Mouse (Mus musculus) kidney, postnatal 25 days (tissue): ENCODE results near the gene Nptxr.
"Not testable (repeated sequence)": the region's sequence is repeated elsewhere in the genome, so short reads cannot be mapped to it uniquely, and the experiment has no call there.

ENCODE experiments used
- DNase-seq, 2 experiments: peaks; one replicate each; pipeline ENCODE4 v3.0.0; 2021; ENCODE audit warnings: mixed read lengths in 2 of 2

Nptxr gene

DNA sequence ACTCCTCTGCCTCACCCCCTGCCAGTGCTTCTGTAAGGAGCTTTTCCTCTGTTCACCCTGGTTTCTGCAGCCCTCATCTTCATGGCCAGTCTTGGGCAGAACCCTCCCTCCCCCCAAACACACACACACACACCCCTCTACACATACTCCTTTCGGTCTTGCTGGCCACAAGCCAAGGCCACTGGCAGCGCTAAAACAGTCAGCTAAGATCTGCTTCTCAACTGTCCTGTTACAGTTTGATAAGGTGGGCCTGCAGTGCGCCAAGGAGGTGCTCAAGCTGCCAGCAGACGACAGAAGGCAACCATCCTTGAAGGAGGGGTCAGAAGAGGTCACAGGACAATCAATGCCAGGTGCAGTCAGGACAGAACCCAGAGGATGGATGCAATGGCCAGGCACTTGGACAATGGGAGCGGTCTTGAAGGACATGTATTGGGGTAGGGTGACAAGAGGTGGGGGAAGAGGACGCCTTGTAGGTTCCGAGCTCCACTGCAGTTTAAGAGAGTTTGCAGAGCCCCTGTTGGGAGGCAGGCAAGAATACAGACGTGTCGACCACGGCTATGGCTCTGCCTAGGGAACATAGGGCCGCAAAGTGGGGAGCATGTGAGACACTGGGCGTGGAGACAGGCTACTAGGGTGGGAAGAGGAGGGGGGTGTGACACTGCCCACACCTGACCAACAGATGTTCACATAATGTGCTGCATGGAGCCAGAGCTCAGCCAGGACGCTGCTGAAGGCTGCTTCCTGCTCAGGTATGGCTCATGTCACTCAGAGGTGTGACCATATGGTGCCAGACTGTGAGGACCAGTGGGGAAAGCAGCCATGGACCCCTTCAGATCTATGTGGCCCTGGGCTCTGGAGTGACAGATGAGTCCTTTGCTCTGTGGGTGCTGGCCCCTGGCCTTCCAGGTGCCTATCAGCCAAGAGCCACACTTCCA, 18.0 kb upstream of the Nptxr start:
- no peak for DNase-seq

- DNase-seq = no peak
Measured at GRCm38 (mm10) chr15:79818325-79818724, 13.8 kb upstream of the Nptxr start.

GRCm38 (mm10) chr15:79813666-79814258, 9.2 kb upstream of the Nptxr start:
- no peak for DNase-seq

DNA sequence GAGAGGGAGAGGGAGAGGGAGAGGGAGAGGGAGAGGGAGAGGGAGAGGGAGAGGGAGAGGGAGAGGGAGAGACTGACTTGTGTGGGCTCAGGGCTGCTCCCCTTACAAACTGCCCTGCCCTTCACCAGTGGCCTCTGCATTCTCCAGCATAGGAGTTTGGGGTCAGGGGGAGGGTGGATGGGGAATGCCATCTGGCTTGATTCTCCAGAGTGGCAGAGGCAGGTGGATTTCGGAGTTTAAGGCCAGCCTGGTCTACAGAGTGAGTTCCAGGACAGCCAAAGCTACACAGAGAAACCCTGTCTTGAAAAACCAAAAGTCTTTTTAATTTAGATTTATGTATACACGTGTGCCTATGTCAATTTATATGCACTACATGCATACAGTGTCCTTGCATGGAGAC, 8.3 kb upstream of the Nptxr start:
- DNase-seq = not testable (repeated sequence)

DNA sequence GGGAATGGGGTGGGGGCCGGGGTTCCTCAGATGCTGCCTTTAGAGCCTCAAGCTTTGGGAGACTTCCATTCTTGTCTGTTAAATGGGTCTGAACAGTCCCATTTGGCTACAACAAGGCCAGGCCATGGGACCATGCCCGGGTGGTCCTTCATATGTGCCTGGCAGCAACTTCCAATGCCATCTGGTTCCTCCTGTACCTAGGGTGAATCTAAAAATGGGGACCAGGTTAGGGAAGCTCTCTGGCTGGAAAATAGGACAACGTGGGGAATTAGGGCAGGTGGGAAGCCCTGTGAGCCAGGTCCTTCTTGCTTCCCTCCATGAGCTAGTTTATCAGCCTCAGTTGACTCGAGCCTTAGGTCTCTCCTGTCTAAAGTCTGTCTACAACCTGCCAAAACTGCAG, 6.4 kb upstream of the Nptxr start:
- no peak for DNase-seq

DNA sequence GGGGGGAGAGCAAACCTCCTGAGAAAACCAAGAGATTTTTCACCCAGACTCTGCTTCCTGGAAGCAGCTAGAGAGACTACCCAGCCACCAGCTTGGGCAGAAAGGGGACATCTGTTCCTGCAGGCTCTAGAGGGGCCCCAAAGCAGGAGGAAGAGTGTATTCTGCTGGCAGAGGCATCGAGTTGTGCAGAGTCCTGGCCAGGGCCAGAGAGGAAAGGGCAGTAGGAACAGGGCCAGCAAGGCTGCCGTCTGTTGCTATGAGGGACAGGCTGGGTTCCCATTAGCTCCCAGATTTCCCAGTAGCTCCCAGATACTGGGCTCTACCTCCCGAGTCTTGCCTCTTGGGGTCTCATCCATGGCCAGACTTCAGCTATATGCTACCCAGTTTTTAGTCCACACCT, 5.5 kb upstream of the Nptxr start:
- no peak for DNase-seq

- DNase-seq = no peak
Measured at GRCm38 (mm10) chr15:79808658-79809057, 4.1 kb upstream of the Nptxr start.

- peak in 1 of 2 experiments; percentile 68 for DNase-seq
Measured at GRCm38 (mm10) chr15:79808114-79808513, 3.5 kb upstream of the Nptxr start.

DNA sequence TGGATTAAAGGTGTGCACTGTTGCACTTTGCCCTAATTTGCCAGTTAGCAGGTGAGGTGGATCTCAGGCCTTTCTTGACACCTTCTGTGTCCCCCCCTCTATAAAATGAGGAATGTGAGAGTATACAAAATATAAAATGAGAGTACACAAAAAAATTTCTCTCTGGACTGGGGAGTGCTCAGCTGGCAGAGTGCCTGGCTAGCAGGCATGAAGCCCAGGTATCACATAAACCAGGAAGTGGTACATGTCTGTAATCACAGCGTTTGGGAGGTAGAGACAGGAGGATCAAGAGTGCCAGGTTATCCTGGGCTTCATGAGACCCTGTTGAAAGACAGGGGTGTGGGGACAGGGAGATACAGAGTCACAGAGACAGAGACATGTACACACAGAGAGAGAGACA, 2.5 kb upstream of the Nptxr start:
- DNase-seq = no peak

GRCm38 (mm10) chr15:79805246-79805645, 680 bp upstream of the Nptxr start:
- no peak for DNase-seq

- no peak for DNase-seq
Measured at GRCm38 (mm10) chr15:79803533-79804351, 824 bp downstream of the Nptxr start.

DNA sequence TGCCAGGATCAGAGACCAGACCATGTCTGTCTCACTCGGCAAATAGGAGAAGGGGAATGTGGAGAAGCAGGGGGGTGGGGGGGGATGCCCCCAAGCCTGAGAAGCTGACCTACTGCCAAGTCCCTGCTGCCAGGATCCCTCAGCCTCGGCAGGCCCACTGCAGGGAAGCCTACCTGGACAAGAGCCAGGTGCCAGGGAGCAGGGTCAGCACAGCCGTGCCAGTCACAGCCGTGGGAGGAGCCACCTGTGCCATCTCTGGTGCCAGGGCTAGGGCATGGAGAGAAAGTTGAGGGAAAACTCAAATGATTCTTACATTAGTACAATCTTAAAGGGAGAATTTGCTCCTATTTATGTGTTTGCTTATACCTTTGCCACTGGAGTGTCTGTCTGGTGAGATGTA, 2.3 kb downstream of the Nptxr start:
- no peak for DNase-seq

DNA sequence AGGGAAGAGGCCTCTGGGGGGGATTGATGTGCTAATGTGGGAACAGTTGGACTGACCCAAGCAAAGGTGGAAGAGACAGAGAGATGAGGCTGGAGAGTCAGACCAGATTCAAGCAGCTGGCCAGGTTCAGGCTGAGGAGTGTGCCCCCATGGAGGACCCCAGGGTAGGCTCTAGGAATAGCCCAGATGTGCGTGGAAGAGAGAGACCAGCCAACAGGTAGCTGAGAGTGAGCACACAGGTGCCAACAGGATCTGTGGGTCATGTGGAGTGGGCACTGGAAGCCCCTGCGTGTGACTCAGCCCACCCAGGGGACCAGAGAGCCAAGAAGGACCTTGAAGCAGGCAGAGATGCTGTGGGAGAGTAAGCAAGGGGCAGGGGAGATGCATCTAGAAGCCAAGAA, 2.9 kb downstream of the Nptxr start:
- DNase-seq = no peak

- no peak for DNase-seq
Measured at GRCm38 (mm10) chr15:79800701-79801100, 3.9 kb downstream of the Nptxr start.

GRCm38 (mm10) chr15:79798591-79798990, 6.0 kb downstream of the Nptxr start:
- DNase-seq = no peak

DNA sequence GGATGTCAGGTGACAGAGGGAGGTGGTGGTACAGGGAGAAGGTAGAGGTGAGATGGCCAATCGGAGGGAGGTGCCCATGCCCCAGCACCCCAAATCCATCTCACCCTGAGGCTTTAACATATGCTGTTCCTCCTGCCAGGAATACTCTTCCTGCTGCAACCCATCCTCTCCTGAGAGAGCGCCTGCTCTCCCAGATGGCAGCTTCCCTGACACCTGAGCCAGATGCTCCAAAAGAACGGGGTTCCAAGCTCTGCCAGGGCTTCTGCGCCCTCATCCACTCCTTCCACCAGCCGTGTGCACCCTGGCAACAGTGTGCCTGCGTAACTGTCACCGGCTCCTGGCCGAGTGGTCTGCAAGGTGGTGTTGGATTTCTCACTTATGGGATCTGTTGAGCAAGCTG, 6.9 kb downstream of the Nptxr start:
- DNase-seq = no peak

DNA sequence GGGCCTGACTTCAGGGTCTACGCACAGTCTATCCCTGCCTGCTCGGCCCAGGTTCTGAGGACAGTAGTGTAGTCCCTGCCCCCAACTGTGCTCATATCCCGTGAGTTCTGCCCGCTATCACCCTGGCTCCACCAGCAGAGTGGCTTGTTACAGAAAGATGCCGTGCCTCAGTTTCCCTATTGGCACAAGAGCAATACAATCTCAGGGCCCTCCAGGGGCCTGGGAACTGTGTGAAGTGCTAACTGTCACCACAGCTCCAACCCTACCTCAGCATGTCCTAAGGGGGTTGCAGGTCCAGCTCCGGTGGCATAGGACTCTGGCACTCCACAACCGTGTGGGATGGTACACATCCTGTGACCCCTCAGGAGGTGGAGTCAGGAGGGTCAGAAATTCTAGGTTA, 7.5 kb downstream of the Nptxr start:
- no peak for DNase-seq

DNA sequence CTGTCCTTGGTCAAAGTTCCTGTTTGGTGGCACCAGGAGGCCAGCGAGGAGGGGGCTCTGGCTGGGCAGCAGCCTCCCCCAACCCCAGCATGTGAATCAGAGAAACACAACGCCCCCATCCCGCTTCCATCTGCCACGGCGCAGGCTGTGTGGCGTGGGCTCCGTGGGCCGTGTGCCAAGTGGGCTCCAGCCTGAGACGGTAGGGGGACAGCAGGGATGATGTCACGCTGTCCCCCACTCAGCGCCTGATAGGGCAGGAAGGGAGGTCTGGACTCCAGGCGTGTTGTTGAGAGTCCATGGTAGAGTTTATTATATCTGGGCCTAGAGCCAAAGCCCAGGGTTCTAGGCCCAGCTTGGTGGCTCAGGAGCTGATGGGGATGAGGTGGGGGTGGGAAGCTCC, 8.3 kb downstream of the Nptxr start:
- no peak for DNase-seq

GRCm38 (mm10) chr15:79794173-79794572, 10.4 kb downstream of the Nptxr start:
- DNase-seq = no peak

GRCm38 (mm10) chr15:79793076-79793475, 11.5 kb downstream of the Nptxr start:
- DNase-seq = no peak

- DNase-seq = peak in 1 of 2 experiments; percentile 43
Measured at GRCm38 (mm10) chr15:79792455-79792854, 12.1 kb downstream of the Nptxr start.

DNA sequence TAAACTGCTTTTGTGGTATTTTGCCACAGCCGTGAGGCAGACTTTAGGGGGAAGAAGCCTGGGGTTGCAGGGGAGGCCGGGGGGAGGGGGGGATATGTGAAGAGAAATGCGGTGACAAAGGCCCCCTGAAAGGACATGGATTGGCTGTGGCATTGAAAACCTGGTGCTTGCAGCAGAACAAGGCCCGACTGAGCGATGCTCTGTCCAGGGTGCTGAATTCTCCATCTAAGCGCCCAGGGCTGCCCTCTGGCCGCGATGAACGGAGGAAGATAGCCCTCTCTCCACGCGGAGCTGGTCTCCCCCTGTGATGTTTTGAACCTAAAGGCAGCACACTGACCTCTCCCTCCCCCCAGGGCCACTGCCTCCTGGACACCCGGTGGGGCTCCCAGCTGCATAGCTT, 13.1 kb downstream of the Nptxr start:
- peak; percentile 72 to 76 for DNase-seq

DNA sequence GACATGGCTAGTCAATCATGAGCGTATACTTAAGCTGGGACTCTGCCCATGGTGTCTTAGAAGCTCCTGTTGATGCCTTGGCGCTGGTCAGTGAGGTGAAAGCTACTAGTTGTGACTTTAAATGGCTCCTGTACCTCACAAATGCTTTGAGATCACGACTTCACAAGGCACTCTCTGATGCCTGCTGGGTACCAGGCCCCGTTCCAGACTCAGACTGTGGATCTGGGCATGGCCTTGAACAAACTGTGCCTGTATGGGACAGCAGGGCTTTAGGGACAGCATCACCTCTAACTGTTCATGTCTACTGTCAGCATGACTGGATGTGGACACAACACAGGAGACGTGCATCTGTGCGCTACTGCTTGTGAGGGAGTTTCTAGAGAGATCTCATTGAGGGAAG, 13.7 kb downstream of the Nptxr start:
- DNase-seq = no peak

DNA sequence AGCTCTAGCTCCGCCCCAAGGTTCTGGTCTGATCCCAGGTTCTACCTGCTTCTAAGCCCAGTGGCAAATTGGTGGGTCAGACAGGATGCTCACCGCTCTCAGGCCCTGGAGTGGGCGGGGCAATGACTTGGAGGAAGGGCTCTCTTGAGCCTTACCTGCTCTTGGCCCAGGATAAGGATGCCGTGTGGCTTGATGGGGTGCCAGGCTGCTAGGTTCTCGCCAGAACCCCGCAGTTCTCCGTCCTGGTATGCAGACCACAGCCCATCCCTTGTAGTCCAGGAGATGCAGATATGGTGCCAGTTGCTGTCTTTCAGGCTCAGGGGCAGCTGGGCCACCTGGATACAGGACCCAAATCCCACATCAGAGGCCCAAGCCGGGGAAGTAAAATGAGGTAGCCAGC, 14.5 kb downstream of the Nptxr start:
- DNase-seq = no peak
